Mouse (Mus musculus) stomach, embryonic 16.5 days (tissue): Measurements from ENCODE around the gene Prpsap1. TPM values are rescaled to one million over a fixed set of nuclear protein-coding genes. Genes with fewer than 3 reads are reported as not detected.

Source experiments
- ATAC-seq: fragments of 200-750 bp; cut with Nextera tagmentation; 2 replicates; pipeline ENCODE4 v1.8.0; 2017; ENCODE audit warnings: moderate number of reproducible peaks, moderate TSS enrichment; ENCODE audit not compliant: insufficient read depth, low FRiP score
- H3K27ac ChIP-seq: fragments of 300-500 bp; sonication (generic); 2 replicates; pipeline ENCODE4 v1.5.1; 2014; ENCODE audit warnings: low read length
- H3K27me3 ChIP-seq: fragments of 300-500 bp; sonication (generic); 2 replicates; pipeline ENCODE4 v1.6.1; 2014; ENCODE audit warnings: low read length, control low read depth, mixed read lengths; ENCODE audit not compliant: control insufficient read depth, insufficient read depth
- H3K36me3 ChIP-seq: fragments of 300-500 bp; sonication (generic); 2 replicates; pipeline ENCODE4 v1.6.1; 2014; ENCODE audit warnings: low read length; ENCODE audit not compliant: control insufficient read depth, insufficient read depth
- H3K4me1 ChIP-seq: fragments of 300-500 bp; sonication (generic); 2 replicates; pipeline ENCODE4 v1.6.1; 2014; ENCODE audit warnings: low read length, control low read depth, mixed read lengths; ENCODE audit not compliant: control insufficient read depth, insufficient read depth
- H3K4me2 ChIP-seq: fragments of 300-500 bp; sonication (generic); 2 replicates; pipeline ENCODE4 v1.6.1; 2014; ENCODE audit warnings: low read depth, low read length, mixed read lengths
- H3K4me3 ChIP-seq: fragments of 300-500 bp; sonication (generic); replicated peaks from 2 replicates; pipeline ENCODE4 v1.5.1; 2014; ENCODE audit warnings: mild to moderate bottlenecking, low read length
- H3K9ac ChIP-seq: fragments of 300-500 bp; sonication (generic); 2 replicates; pipeline ENCODE4 v1.6.1; 2014; ENCODE audit warnings: low read length
- H3K9me3 ChIP-seq: fragments of 300-500 bp; sonication (generic); replicated peaks from 2 replicates; pipeline ENCODE4 v1.6.1; 2016; ENCODE audit warnings: low read length, control low read depth; ENCODE audit not compliant: control insufficient read depth
- WGBS: fragments of 180-500 bp; shearing (Covaris S2); extraction: QIAGEN DNeasy Blood & Tissue Kit; methylation state at CpG from one replicate; pipeline ENCODE4 v1.1.7; 2014; 5-methylcytosine and 5-hydroxymethylcytosine counted together
- polyA plus RNA-seq: library from polyadenylated mRNA; unstranded; fragments of >200 nt; fragmentation: Nextera tagmentation; extraction: Ambion mirVana; gene quantifications from 2 replicates; pipeline ENCODE4 v1.2.1, GENCODE M21; 2015

The Prpsap1 gene
- polyA plus RNA-seq, 1 experiment from 2014 or later: 190 TPM

DNA sequence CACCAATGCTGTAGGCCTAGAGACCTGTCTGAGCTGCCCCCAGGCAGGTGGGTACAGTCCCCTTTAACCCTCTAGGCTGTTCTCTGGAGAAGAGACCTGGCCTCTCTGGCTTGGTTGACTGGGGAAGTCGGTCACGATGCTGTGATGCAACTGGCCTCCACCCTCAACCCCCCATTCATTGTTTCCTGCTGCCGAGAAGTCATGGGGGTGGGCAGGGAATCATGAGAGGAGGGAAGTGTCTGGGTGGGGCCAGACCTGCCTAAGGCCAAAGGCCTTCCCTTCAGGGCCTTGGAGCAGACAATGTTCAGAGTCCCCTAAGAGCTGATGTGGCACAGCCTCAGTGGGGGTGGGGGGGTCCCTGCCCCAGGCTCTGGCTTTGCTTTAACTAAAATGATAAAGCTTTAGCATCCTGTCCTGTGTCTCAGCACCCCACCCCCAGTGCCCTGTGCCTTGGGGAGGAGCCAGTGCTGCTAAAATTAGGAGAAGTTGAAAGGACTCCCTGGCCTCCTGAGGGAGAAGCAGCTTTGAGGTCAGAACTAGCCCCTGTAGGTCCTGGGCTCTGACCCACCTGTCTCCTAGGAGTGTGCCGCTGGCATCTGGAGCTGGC is 57.2 kb downstream of the Prpsap1 start:
- H3K9me3 ChIP-seq: no peaks in the 10 kb centered on the region
- ATAC-seq: no peak
- H3K27me3 ChIP-seq: no peaks in the 10 kb centered on the region
- no peaks in the 10 kb centered on the region for H3K36me3 ChIP-seq
- 0 out of 2 replicates have a peak overlapping the region, but pooled peaks have one; percentile 6 for H3K4me3 ChIP-seq
- 36% methylated on average over 4 of the region's 4 CpGs for WGBS
- peak overlapping the region; percentile 58 for H3K9ac ChIP-seq
- H3K4me1 ChIP-seq: peaks cover 22% of the 10 kb centered on the region
- peak overlapping the region; percentile 71 for H3K4me2 ChIP-seq
- peak overlapping the region; percentile 97; the same call in 1 of the 2 replicates for H3K27ac ChIP-seq

DNA sequence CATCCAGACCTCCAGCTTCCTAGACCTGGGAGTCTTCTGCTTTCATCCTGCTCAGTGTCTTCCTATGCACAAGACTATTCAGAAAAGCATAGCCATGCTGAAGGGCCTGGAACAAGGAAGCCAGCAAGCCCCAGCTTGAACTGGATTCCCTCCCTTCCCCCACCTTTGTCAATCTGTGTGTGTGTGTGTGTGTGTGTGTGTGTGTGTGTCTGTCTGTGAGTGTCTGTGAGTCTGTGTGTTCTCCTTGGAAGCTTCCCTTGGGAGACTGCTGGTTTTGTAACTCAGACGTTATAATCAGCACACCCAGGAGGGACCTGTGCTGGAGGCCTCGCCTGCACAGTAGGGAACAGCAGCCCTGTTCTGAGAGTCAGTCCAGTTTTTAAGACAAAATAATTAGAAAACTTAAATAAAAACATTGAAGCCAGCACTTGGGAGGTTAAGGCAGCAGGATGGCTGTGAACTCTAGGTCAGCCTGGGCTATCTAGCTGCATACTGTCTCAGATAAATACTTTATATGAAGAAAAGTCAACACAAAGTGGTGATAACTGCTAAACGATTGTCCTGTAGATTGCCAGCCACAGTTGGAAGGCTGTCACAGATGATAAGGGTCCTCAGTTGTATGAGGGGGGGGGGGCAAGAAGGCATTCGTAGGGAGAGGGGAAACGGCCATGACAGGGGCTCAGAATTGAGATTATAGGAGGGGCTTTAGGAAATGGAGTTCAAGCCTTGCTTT is 57.8 kb downstream of the Prpsap1 start:
- no peaks in the 10 kb centered on the region for H3K9me3 ChIP-seq
- no peak for ATAC-seq
- H3K27me3 ChIP-seq: no peaks in the 10 kb centered on the region
- no peaks in the 10 kb centered on the region for H3K36me3 ChIP-seq
- peak overlapping the region; percentile 97 for H3K27ac ChIP-seq
- peak overlapping the region; percentile 82 for H3K4me3 ChIP-seq
- H3K4me2 ChIP-seq: peak overlapping the region; percentile 71
- WGBS: 36% methylated on average over 5 of the region's 5 CpGs
- H3K9ac ChIP-seq: peak overlapping the region; percentile 58
- H3K4me1 ChIP-seq: peaks cover 28% of the 10 kb centered on the region

DNA sequence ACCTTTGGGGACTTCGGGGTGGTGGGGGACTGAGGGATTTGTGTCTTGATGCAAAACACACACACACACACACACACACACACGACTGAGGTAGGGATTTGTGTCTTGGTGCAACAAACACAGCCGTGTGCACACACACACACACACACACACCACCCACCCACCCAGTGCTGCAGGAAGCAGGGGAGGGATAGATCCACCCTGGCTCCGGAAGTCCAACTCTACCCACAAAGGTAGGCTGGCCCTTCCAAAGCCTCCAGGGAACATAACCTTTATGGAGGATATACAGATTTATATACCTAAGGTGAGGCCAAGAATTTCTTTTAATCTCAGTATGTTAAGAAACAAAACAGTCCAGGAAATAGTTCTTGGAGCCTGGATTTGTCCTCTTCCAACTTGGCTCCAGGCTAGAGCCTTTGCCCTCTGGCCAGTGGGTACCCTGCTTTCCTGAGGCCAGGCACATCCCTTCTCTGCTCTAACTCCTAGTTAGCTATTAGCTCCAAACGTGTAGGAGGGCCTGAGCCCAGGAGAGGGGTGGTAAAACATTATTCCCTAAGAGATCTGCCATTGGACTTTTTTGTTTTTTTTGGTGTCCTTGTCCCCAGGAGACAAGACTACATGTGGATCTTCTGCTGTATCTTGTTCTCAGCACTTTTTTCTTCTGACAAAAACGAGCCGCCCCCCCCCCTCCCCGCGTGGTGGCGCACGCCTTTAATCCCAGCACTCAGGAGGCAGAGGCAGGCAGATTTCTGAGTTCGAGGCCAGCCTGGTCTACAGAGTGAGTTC is 58.8 kb downstream of the Prpsap1 start:
- peak overlapping the region; percentile 82 for H3K4me3 ChIP-seq
- peaks cover 38% of the 10 kb centered on the region for H3K4me1 ChIP-seq
- H3K9ac ChIP-seq: peak overlapping the region; percentile 94
- H3K9me3 ChIP-seq: no peaks in the 10 kb centered on the region
- H3K4me2 ChIP-seq: peak overlapping the region; percentile 71
- no peaks in the 10 kb centered on the region for H3K27me3 ChIP-seq
- no peaks in the 10 kb centered on the region for H3K36me3 ChIP-seq
- H3K27ac ChIP-seq: peak overlapping the region; percentile 97
- WGBS: 45% methylated on average over 12 of the region's 12 CpGs
- no peak for ATAC-seq

DNA sequence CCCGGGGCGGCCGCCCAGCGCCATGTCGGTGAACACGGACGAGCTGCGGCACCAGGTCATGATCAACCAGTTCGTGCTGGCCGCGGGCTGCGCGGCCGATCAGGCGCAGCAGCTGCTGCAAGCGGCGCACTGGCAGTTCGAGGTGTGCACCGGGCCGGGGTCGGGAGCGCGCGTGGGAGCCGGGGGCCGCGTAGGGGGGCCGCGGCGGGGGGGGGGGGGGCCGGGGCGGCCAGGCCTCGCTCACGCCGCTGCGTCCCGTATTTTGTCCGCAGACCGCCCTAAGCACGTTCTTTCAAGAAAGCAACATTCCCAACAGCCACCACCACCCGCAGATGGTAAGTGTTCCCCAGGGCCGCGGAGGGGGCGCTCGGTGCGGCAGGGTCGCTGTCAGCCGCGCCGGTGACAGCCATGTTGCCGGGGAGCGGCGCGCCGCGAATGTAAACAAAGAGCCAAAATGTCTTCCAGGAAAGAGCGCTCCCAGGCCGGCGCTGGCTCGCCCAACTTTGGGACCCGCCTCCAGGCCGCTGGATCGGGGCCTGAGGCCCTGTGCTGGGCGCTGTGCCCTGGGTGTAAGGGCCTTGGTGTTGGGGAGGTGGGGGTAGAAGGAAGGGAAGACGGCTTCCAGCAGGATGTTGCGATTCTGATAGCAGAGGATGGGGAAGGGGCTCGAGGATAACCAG is 59.6 kb downstream of the Prpsap1 start:
- Histone ChIP-seq H3K27ac (peak overlapping the region; percentile 97), H3K4me1 (peaks cover 43% of the 10 kb centered on the region), H3K27me3 (no peaks in the 10 kb centered on the region), H3K4me3 (peak overlapping the region; percentile 82), H3K4me2 (peak overlapping the region; percentile 71), H3K9me3 (no peaks in the 10 kb centered on the region), H3K36me3 (no peaks in the 10 kb centered on the region), H3K9ac (peak overlapping the region; percentile 94)
- WGBS: under 1% methylated on average over 35 of the region's 67 CpGs
- peak; percentile 6 for ATAC-seq

DNA sequence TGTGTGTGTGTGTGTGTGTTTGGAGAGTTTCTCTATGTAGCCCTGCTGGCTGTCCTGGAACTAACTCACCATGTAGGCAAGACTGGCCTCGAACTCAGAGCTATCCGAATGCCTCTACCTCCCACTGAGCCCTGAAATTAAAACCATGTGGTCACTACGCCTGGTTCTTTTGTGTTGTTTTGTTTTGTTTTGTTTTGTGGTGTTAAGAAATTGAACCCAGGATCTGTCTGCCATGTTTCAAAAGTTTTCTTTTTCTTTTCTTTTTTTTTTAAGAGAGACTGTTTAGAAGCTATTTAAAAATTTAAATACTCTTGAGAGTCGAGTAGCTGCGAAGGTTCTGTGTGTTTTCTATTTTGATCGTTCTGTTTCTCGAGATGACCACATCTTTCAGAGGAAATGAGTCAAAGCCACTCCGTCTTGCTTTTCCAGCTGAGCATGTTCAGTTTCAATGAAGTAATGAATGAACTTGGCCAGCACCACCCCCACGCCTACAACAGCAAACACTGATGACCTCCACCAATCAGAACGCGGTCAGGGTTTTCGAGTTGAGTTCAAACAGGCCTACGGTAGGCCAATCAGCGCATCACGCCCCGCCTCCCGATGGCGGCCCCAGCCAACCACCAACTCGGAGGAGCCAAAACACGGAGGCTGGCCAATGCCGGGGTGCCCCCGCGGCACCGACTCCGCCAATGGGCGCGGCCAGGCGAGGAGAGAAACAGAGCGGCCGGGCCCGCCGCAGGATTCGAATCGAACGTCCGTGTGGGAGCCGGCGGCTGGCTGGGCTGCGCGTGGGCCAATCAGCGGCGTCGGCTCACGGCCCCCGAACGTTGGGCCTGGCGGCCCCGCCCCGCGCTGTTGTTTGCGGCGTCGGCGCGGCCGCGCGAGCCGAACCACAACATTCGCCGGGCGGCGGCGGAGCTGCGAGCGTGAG is 60.4 kb downstream of the Prpsap1 start, which contains the start of gene Ubald2:
Gene Ubald2 (plus strand): TSS at position 739 of the 931 bp plus-strand sequence.
- peak; percentile 95 for ATAC-seq
- H3K9ac ChIP-seq: peak within 1 kb of the TSS; percentile 94

DNA sequence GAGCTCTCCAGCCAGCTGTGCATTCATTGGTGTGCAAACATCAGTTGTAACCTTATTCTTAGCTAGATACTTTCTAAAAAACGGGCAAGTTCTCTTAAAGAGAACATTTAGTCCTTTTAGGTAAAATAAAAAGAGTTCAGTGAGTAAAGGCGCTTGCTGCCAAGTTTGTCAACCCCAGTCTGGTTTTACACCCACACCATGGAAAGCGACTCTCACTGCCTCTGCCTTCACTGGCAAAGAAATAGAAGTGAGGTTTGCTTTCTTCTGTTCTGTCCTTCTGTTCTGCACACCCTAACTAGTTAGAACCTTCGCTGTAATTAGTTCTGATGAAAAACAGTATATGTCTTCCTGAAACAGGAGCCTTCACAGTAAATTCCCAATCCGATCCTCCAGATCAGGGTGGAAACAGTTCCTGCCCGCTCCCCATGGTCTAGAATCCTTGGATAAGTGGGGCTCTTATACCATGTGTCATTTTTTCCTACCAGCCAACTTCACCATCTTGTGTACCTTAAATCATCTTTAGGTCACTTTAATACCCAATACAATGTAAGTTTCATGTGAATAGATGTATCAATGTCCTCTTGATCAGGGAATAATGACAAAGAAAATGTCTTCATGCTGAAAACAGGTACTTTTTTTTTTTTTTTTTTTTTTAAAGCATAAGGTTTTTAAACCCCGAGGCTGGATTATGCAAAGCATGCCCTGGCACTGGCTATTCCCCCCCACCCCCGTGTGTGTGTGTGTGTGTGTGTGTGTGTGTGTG is 61.2 kb downstream of the Prpsap1 start:
- Histone ChIP-seq H3K4me2 (peak overlapping the region; percentile 48), H3K27ac (peak overlapping the region; percentile 96), H3K27me3 (no peaks in the 10 kb centered on the region), H3K4me1 (peaks cover 47% of the 10 kb centered on the region), H3K36me3 (no peaks in the 10 kb centered on the region), H3K4me3 (no peak overlapping the region; the same call in 1 of the 2 replicates), H3K9ac (no peak overlapping the region), H3K9me3 (no peaks in the 10 kb centered on the region)
- 60% methylated on average over 8 of the region's 8 CpGs for WGBS
- no peak for ATAC-seq

More for the DNA sequence above, 60.4 kb downstream of the Prpsap1 start, which contains the start of gene Ubald2:
- Histone ChIP-seq H3K4me1 (peaks cover 45% of the 10 kb centered on the region), H3K9me3 (no peaks in the 10 kb centered on the region), H3K36me3 (no peaks in the 10 kb centered on the region), H3K4me3 (peak within 1 kb of the TSS; percentile 82), H3K27ac (peak within 1 kb of the TSS; percentile 97), H3K4me2 (peak within 1 kb of the TSS; percentile 71), H3K27me3 (no peaks in the 10 kb centered on the region)
- 2% methylated on average over 64 of the region's 66 CpGs for WGBS

DNA sequence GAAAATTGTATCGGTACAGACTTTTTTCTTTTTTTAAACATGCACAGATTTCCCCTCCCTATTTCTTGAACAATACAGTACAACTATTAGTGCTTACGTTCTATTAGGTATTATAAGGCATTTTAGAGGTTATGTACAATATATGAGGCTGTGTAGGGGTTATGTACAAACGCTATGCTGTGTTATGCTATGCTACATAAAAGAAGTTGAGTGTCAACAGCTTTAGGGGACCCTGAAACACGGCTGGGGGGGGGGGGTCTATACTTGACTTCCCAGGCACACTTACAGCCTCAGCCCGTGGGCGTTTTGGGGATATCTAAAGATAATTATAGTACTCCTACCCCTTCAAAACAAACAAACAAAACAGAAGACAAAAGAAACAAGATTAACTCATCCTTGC is 61.9 kb downstream of the Prpsap1 start:
- 60% methylated on average over 6 of the region's 6 CpGs for WGBS
- H3K36me3 ChIP-seq: no peaks in the 10 kb centered on the region
- H3K4me2 ChIP-seq: 0 out of 2 replicates have a peak overlapping the region, but pooled peaks have one; percentile 45
- no peak overlapping the region for H3K9ac ChIP-seq
- ATAC-seq: no peak
- H3K4me3 ChIP-seq: no peak overlapping the region
- H3K27ac ChIP-seq: peak overlapping the region; percentile 96
- H3K27me3 ChIP-seq: no peaks in the 10 kb centered on the region
- H3K4me1 ChIP-seq: peaks cover 42% of the 10 kb centered on the region
- no peaks in the 10 kb centered on the region for H3K9me3 ChIP-seq
